Mouse (Mus musculus) liver, embryonic 13.5 days (tissue): Measurements from ENCODE around the gene Hnrnpl. TPM values are rescaled to one million over a fixed set of nuclear protein-coding genes. Genes with fewer than 3 reads are reported as not detected.

Experiments
- ATAC-seq: fragments of 200-750 bp; cut with Nextera tagmentation; 2 replicates; pipeline ENCODE4 v1.8.0; 2017; ENCODE audit warnings: low read depth, mild to moderate bottlenecking, moderate number of reproducible peaks, moderate library complexity
- DNase-seq: peaks from one replicate; pipeline ENCODE4 v3.0.0; 2022
- H3K27ac ChIP-seq: fragments of 300-500 bp; sonication (generic); 2 replicates; pipeline ENCODE4 v1.5.1; 2015; ENCODE audit warnings: moderate library complexity, mild to moderate bottlenecking, inconsistent platforms
- H3K27me3 ChIP-seq: fragments of 300-500 bp; sonication (generic); 2 replicates; pipeline ENCODE4 v1.6.1; 2015; ENCODE audit warnings: mild to moderate bottlenecking, inconsistent platforms
- H3K36me3 ChIP-seq: fragments of 300-500 bp; sonication (generic); 2 replicates; pipeline ENCODE4 v1.6.1; 2015; ENCODE audit warnings: mild to moderate bottlenecking, inconsistent platforms
- H3K4me1 ChIP-seq: fragments of 300-500 bp; sonication (generic); replicated peaks from 2 replicates; pipeline ENCODE4 v1.6.1; 2015; ENCODE audit warnings: inconsistent platforms
- H3K4me2 ChIP-seq: fragments of 300-500 bp; sonication (generic); 2 replicates; pipeline ENCODE4 v1.6.1; 2015; ENCODE audit warnings: inconsistent platforms, mild to moderate bottlenecking, moderate library complexity
- H3K4me3 ChIP-seq: fragments of 300-500 bp; sonication (generic); replicated peaks from 2 replicates; pipeline ENCODE4 v1.5.1; 2015; ENCODE audit warnings: mild to moderate bottlenecking, inconsistent platforms
- H3K9ac ChIP-seq: fragments of 300-500 bp; sonication (generic); 2 replicates; pipeline ENCODE4 v1.6.1; 2015; ENCODE audit warnings: mild to moderate bottlenecking, inconsistent platforms
- H3K9me3 ChIP-seq: fragments of 300-500 bp; sonication (generic); replicated peaks from 2 replicates; pipeline ENCODE4 v1.6.1; 2016; ENCODE audit warnings: inconsistent platforms
- WGBS: fragments of 180-500 bp; shearing (Covaris S2); methylation state at CpG from one replicate; pipeline ENCODE4 v1.1.7; 2015; ENCODE audit not compliant: insufficient replicate concordance; 5-methylcytosine and 5-hydroxymethylcytosine counted together
- polyA plus RNA-seq: library from polyadenylated mRNA; unstranded; fragments of >200 nt; fragmentation: Nextera tagmentation; extraction: Ambion mirVana; gene quantifications from 2 replicates; pipeline ENCODE4 v1.2.1, GENCODE M21; 2015

Gene Hnrnpl
- polyA plus RNA-seq, 1 experiment from 2014 or later = 130 TPM

DNA sequence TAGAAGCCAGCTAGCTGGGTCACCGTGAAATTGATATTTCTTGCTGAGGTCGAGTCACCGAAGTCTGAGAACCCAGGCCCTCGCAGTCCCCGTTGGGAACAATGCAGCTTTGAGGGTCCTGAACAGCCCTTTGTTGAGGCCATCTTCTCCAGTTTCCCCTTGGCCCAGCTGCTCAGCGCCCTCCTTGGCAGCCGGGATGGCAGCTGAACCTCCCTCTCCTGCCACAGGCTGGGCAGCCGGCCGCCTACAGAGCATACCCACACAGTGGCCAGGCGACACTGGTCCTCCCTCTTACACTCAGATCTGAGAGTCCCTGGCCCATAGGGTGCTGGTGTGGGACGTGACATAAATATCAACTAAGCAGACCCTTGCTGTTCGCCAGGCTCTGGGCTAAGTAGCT lies 34.2 kb upstream of the Hnrnpl start:
- Histone ChIP-seq H3K27me3 (no peaks in the 10 kb centered on the region), H3K9ac (no peak overlapping the region), H3K27ac (no peak overlapping the region), H3K4me2 (no peak overlapping the region), H3K9me3 (no peaks in the 10 kb centered on the region), H3K36me3 (peaks cover 7% of the 10 kb centered on the region; the same call in 1 of the 2 replicates), H3K4me3 (no peak overlapping the region), H3K4me1 (peaks cover 22% of the 10 kb centered on the region)
- ATAC-seq (no peak), DNase-seq (no peak)
- 78% methylated on average over 12 of the region's 12 CpGs for WGBS

DNA sequence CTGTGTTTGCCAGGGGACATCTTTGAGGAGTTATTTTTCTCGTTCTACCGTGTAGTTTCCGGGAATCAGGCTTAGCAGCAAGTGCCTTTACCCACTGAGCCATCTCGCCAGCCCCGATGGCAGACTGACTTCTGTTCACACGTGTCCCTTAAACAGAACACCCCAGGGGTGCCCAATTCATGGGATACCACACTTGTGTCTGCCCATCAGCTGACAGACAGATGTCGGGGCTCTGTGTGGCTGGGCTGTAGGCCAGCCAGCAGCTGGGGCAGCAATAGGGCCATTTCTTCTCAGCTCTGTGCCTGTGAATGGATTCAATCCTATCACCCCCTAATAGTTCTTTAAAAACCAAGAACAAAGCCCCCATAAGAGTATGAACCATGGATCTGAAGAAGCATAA lies 33.2 kb upstream of the Hnrnpl start:
- Histone ChIP-seq H3K4me1 (peaks cover 14% of the 10 kb centered on the region), H3K27me3 (no peaks in the 10 kb centered on the region), H3K36me3 (peaks cover 7% of the 10 kb centered on the region; the same call in 1 of the 2 replicates), H3K27ac (no peak overlapping the region), H3K4me3 (no peak overlapping the region), H3K4me2 (no peak overlapping the region), H3K9me3 (no peaks in the 10 kb centered on the region), H3K9ac (no peak overlapping the region)
- WGBS = 84% methylated on average over 7 of the region's 7 CpGs
- DNase-seq = no peak
- ATAC-seq = no peak

DNA sequence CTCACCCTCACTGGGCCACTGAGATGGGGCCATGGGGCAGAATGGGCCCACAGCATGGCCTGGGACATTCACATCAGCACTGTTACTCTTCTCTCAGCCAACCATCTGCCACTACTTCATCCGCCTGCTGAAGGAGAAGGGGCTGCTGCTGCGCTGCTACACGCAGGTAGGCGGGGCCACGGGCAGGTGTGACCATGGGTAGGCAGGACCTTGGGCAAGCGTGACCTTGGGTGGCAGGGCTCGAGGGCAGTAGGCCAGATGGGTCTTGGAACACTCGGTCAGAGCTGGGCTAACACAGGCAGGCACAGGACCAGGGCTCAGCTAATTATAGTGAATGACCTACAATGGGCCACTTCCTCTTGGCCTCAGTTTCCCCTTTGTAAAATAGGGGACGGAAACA lies 29.5 kb upstream of the Hnrnpl start:
- no peak for ATAC-seq
- DNase-seq = no peak

DNA sequence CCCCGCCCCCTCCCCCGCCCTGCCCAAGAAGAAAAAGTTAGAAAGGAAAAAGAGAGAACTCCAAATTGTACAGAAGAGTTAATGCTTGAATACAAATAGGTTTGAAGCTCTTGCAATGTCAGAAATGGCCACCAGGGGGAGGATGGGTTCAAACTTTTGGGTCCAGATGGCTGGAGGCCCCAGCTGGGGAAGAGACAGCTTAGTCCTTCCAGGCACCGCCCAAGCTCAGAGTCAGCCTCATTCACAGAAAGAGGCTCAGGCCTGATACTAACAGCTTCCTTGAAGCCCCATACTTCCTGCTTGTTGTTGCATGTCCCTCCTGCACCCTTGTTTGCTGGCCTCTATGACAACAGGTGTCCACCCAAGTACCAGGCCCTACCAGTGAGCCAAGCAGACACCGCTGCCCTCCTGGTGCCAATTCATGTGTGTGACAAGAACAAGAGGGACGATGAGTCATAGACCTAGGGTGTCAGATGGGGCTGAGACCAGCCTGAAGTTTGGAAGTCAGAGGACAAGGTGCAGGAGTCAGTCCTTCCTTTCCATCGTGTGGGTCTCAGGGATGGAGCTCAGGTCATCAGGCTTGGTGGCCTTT lies 28.2 kb upstream of the Hnrnpl start:
- Histone ChIP-seq H3K36me3 (peaks cover 13% of the 10 kb centered on the region), H3K9ac (0 out of 2 replicates have a peak overlapping the region, but pooled peaks have one; percentile 3), H3K4me3 (no peak overlapping the region), H3K4me1 (peaks cover 16% of the 10 kb centered on the region), H3K4me2 (no peak overlapping the region), H3K27ac (no peak overlapping the region), H3K27me3 (no peaks in the 10 kb centered on the region), H3K9me3 (no peaks in the 10 kb centered on the region)
- peak; percentile 77 for DNase-seq
- 41% methylated on average over 6 of the region's 6 CpGs for WGBS
- ATAC-seq = peak; percentile 76

More for the DNA sequence above, 29.5 kb upstream of the Hnrnpl start:
- Histone ChIP-seq H3K4me2 (no peak overlapping the region), H3K9ac (no peak overlapping the region), H3K4me3 (no peak overlapping the region), H3K27ac (no peak overlapping the region), H3K27me3 (no peaks in the 10 kb centered on the region), H3K4me1 (peaks cover 16% of the 10 kb centered on the region), H3K36me3 (peaks cover 13% of the 10 kb centered on the region), H3K9me3 (no peaks in the 10 kb centered on the region)
- WGBS = 74% methylated on average over 9 of the region's 9 CpGs

DNA sequence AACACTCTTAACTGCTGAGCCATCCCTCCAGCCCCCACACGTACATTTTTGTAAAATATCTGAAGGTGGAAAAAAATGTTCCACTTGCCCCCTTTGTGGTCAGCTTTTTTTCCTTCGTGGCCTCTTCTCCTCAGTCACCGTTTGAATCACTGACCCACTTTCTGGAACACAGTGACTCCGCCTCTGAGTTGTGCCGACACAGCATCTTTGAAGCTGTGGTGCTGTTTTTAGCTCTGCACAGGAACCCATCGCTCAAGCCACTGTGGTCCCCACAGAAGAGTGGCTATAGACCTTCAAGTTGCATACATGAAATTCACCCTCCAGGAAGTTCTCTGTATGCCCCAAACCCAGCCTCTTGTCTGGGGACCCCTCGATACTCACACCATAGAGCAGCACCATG lies 27.5 kb upstream of the Hnrnpl start:
- Histone ChIP-seq H3K4me3 (no peak overlapping the region), H3K36me3 (peaks cover 13% of the 10 kb centered on the region), H3K4me1 (peaks cover 16% of the 10 kb centered on the region), H3K27me3 (no peaks in the 10 kb centered on the region), H3K4me2 (no peak overlapping the region), H3K9me3 (no peaks in the 10 kb centered on the region), H3K27ac (no peak overlapping the region; the same call in 1 of the 2 replicates), H3K9ac (no peak overlapping the region)
- no peak for DNase-seq
- 62% methylated on average over 7 of the region's 7 CpGs for WGBS
- no peak for ATAC-seq

DNA sequence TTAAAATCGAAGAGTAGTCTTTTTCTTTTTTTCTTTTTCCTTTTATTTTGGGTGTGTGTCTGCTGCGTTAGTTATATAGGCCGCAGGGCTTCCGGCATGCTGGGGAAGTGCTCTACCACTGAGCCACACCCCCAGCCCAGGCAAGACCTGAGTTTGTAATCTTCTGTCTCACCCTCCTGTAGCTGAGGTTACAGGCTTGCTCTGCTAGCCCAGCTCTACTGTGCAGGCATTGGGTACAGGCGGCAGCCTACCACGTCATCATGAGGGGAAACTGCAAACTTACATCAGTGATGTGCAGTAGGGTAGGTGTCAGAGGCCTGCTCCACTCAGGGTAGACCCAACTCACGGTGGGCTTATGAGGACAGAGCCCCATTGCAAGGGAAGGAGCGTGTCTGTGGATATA lies 27.1 kb upstream of the Hnrnpl start:
- DNase-seq = no peak
- WGBS = 66% methylated on average over 8 of the region's 8 CpGs
- ATAC-seq = no peak
- Histone ChIP-seq H3K9ac (no peak overlapping the region), H3K4me1 (peaks cover 16% of the 10 kb centered on the region), H3K27me3 (no peaks in the 10 kb centered on the region), H3K4me2 (no peak overlapping the region), H3K36me3 (peaks cover 13% of the 10 kb centered on the region), H3K9me3 (no peaks in the 10 kb centered on the region), H3K4me3 (no peak overlapping the region), H3K27ac (no peak overlapping the region)

DNA sequence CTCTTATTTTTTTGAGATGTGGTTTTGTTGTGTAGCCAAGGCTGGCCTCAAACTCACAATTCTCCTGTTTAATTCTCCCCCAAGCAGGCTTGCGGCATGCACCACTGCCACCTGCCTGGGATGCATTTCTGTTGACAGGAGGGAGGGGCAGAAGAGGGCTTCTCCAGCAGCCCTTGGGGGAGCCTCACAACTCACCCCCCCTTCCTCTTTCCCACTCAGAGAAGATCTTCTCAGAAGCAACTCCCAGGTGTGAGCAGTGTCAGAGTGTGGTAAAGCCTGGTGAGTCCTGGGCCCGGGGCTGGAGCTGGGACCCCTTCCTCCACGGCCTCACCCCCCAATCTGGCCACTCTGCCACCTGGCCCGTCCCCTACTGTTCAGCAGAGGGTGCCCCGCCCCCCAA lies 23.2 kb upstream of the Hnrnpl start:
- H3K9me3 ChIP-seq = no peaks in the 10 kb centered on the region
- H3K4me2 ChIP-seq = no peak overlapping the region
- no peaks in the 10 kb centered on the region for H3K27me3 ChIP-seq
- ATAC-seq = no peak
- WGBS = 70% methylated on average over 5 of the region's 5 CpGs
- no peak for DNase-seq
- H3K4me1 ChIP-seq = peaks cover 26% of the 10 kb centered on the region
- peaks cover 5% of the 10 kb centered on the region; the same call in 1 of the 2 replicates for H3K36me3 ChIP-seq
- no peak overlapping the region for H3K9ac ChIP-seq
- no peak overlapping the region for H3K27ac ChIP-seq
- no peak overlapping the region for H3K4me3 ChIP-seq

DNA sequence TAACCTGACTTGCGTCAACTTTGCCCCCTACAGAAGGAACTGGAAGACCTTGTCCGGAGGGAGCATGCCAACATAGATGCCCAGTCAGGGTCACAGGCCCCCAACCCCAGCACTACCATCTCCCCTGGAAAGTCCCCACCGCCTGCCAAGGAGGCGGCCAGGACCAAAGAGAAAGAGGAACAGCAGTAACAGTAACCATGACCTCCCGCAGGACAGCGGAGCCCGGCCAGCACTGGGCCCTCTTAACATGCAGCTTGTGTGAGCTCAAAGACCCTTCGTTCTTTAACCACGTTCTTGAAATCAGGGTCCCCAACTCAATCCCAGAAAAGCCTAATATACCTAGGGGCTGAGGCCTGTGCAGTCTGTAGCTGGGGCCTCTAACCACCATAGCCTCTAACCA lies 20.5 kb upstream of the Hnrnpl start:
- Histone ChIP-seq H3K9ac (no peak overlapping the region), H3K36me3 (peaks cover 4% of the 10 kb centered on the region; the same call in 1 of the 2 replicates), H3K4me3 (no peak overlapping the region), H3K9me3 (no peaks in the 10 kb centered on the region), H3K4me2 (no peak overlapping the region), H3K27ac (no peak overlapping the region), H3K27me3 (no peaks in the 10 kb centered on the region), H3K4me1 (peaks cover 18% of the 10 kb centered on the region)
- 83% methylated on average over 9 of the region's 9 CpGs for WGBS
- DNase-seq (no peak), ATAC-seq (no peak)

DNA sequence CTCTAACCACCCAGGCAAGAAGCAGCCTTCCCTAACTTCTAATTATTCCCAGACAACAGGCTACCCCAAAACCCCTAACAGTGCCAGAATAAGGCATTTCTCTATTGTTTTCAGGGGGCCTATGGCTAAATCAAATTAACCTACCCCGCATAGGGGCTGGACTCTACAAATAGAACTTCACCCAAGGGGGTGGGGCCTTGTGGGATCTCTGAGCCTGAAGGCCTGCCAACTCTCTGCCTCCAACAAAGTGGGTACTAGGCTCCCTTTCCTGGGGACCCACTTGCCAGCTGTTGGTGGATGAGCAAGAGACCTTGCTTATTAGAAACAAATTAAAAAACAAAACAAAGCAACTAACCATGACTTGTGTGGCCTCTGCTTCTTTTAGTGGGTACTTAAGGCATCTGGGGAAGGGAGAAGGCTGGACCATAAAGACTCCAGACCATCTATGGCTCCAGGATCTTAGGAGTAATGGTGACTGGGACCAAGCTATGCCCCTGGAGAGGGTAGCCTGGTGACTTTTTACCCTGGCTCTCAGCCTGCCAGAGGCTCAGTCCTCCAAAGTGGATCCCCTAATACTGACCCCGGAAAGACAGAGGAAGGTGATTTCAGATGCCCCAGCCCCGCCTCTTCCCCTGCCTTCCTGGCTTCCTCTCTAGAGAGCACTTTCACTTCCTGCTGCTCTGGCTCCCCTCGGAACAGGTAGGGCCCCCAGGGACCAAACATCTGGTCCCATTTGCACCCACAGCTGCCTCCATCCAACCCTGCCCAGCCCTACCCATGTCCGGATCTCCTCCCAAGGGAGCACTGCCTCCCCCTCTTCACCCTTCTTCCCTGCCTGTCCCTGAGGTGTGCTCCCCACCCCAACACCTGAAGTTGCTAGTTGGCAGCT lies 19.8 kb upstream of the Hnrnpl start, which contains the start of gene Rinl:
Gene Rinl (plus strand): TSS at position 663 of the 889 bp plus-strand sequence.
- peaks cover 18% of the 10 kb centered on the region for H3K4me1 ChIP-seq
- H3K27ac ChIP-seq = no peak within 1 kb of the TSS
- H3K9me3 ChIP-seq = no peaks in the 10 kb centered on the region
- no peak within 1 kb of the TSS for H3K9ac ChIP-seq
- ATAC-seq (no peak), DNase-seq (no peak)
- no peak within 1 kb of the TSS for H3K4me3 ChIP-seq
- 45% methylated on average over 5 of the region's 5 CpGs for WGBS
- no peaks in the 10 kb centered on the region for H3K36me3 ChIP-seq
- H3K4me2 ChIP-seq = no peak within 1 kb of the TSS
- no peaks in the 10 kb centered on the region for H3K27me3 ChIP-seq

DNA sequence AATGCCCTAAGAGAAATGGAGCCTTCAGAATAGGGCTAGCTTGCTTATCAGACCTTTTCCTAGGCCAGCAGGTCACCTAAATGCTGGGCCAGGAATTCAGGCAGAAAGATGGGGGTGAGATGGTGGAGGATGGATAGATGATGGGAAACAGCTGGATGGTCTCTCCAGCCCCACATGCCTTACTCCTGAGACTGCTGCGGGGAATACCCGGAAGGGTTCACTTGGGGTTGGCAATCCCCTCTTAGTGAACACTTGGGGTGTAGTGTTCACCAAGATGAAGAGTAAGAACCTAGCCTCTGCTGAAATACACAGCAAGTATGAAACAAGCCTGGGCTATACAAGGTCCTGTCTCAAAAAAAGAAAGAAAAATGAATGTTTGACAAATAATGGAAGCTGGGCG lies 19.1 kb upstream of the Hnrnpl start:
- Histone ChIP-seq H3K9ac (no peak overlapping the region), H3K36me3 (no peaks in the 10 kb centered on the region), H3K27me3 (no peaks in the 10 kb centered on the region), H3K27ac (no peak overlapping the region), H3K4me1 (peaks cover 18% of the 10 kb centered on the region), H3K9me3 (no peaks in the 10 kb centered on the region), H3K4me3 (no peak overlapping the region), H3K4me2 (no peak overlapping the region)
- 86% methylated on average over 3 of the region's 3 CpGs for WGBS
- ATAC-seq (no peak), DNase-seq (no peak)

DNA sequence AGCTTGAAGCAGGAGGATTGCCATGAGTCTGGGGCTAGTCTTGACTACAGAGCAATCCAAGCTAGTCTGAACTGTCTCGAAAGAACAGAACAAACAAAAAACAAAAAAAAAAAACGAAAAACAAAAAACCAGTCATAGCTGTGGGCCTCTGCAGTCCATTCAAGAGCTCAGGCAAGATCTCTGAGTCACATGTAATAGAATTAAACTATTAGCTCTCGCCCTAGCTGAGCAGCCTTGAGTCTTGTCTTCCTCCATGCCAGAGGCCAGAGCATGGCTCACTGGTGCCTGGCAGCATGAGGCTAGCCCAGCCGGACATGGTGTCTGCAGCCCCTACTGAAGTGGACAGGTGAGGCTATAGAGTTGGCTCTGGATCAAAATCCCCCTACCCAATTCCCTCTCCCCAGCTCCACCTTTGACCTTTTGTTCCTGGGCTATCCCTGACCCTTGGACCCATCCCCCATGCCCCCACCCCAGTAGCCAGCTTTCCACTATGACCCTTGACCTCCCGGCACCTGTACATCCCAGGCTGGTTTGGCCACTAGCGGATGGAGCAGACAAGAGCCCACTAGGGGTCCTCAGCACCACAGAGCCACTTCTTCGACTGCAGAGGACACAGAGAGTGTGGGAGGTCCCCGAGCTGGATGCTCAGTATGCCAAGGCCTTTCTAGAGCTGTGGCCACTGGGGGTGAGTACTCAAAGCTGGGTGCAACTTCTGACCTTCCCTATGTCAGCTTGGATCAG lies 18.1 kb upstream of the Hnrnpl start:
- Histone ChIP-seq H3K27ac (no peak overlapping the region), H3K4me2 (no peak overlapping the region), H3K4me1 (peaks cover 18% of the 10 kb centered on the region), H3K27me3 (no peaks in the 10 kb centered on the region), H3K36me3 (no peaks in the 10 kb centered on the region), H3K9me3 (no peaks in the 10 kb centered on the region), H3K9ac (no peak overlapping the region), H3K4me3 (no peak overlapping the region)
- 52% methylated on average over 8 of the region's 8 CpGs for WGBS
- DNase-seq (no peak), ATAC-seq (0 out of 2 replicates have a peak, but pooled peaks have one; percentile 16)
